Mouse (Mus musculus) heart, embryonic 16.5 days (tissue): ENCODE data around the gene Zfc3h1. TPM values are rescaled to one million over a fixed set of nuclear protein-coding genes. Genes with fewer than 3 reads are reported as not detected.

Experiments used
- ATAC-seq: fragments of 200-750 bp; cut with Nextera tagmentation; replicated peaks from 2 replicates; pipeline ENCODE4 v1.8.0; 2017; ENCODE audit warnings: moderate number of reproducible peaks; ENCODE audit not compliant: insufficient read depth, low FRiP score; ENCODE audit errors: extremely low read depth
- H3K27ac ChIP-seq: fragments of 300-500 bp; sonication (generic); 2 replicates; pipeline ENCODE4 v1.5.1; 2014; ENCODE audit warnings: mild to moderate bottlenecking, low read length, control low read depth, moderate library complexity
- H3K27me3 ChIP-seq: fragments of 300-500 bp; sonication (generic); 2 replicates; pipeline ENCODE4 v1.6.1; 2014; ENCODE audit warnings: low read length, mixed read lengths; ENCODE audit not compliant: control insufficient read depth, insufficient read depth
- H3K36me3 ChIP-seq: fragments of 300-500 bp; sonication (generic); 2 replicates; pipeline ENCODE4 v1.6.1; 2014; ENCODE audit not compliant: control insufficient read depth, insufficient read depth
- H3K4me1 ChIP-seq: fragments of 300-500 bp; sonication (generic); 2 replicates; pipeline ENCODE4 v1.6.1; 2014; ENCODE audit warnings: low read length, mixed read lengths; ENCODE audit not compliant: control insufficient read depth, insufficient read depth
- H3K4me2 ChIP-seq: fragments of 300-500 bp; sonication (generic); 2 replicates; pipeline ENCODE4 v1.6.1; 2014; ENCODE audit warnings: low read depth, mild to moderate bottlenecking, control low read depth, low read length
- H3K4me3 ChIP-seq: fragments of 300-500 bp; sonication (generic); 2 replicates; pipeline ENCODE4 v1.5.1; 2014; ENCODE audit warnings: mild to moderate bottlenecking, control low read depth, low read length
- H3K9ac ChIP-seq: fragments of 300-500 bp; sonication (generic); 2 replicates; pipeline ENCODE4 v1.6.1; 2014; ENCODE audit warnings: low read length, control low read depth
- H3K9me3 ChIP-seq: fragments of 300-500 bp; sonication (generic); replicated peaks from 2 replicates; pipeline ENCODE4 v1.6.1; 2016; ENCODE audit warnings: low read length; ENCODE audit not compliant: control insufficient read depth
- WGBS: fragments of 180-500 bp; shearing (Covaris S2); extraction: QIAGEN DNeasy Blood & Tissue Kit; methylation state at CpG from one replicate; pipeline ENCODE4 v1.1.7; 2014; 5-methylcytosine and 5-hydroxymethylcytosine counted together
- polyA plus RNA-seq: library from polyadenylated mRNA; unstranded; fragments of >200 nt; fragmentation: Nextera tagmentation; extraction: Ambion mirVana; gene quantifications from 2 replicates; pipeline ENCODE4 v1.2.1, GENCODE M21; 2015

The Zfc3h1 gene
- 10.5 and 13.7 TPM in 2 replicates for polyA plus RNA-seq

DNA sequence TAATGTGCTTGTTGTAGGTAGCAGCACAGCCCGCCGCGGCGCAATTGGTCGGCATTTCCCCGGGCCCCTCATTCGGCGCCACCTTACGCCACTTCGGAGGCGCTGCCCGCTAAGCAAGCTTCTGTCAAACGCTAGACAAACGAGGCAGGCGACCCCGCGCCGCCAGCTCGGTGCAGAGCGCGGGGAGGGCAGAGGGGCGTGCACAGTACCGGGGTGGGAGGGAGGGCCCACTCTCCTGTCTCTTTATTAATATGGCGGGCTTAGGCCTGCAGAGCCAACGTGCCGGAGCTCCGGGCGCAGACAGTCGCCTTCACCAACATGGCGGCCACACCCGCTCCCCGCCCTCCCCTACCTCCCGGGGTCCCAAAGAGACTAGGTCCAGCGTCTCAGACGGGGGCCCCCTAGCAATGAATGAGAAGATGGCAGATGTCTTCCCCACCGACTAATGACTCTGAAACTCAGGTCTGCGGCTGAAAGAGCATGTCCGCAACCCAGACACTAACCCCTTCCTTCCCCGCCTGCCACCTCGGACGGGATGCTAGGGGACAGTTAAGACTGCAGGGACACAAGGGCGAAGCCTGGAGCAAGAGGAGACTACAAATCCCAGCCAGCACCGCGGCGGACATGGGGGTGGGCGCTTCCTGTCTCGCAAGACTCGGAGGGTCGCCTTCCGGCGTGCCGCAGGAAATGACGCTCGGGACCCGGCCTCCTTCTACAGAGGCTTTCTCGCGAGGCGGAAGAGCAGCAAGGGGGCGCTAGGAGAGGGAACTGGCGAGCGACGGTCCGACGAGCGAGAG lies at the start of gene Zfc3h1, which contains the start of gene Thap2:
Gene Zfc3h1, plus strand, starts transcription at position 739 of the 797 bp plus-strand sequence.
Gene Thap2, minus strand, starts transcription at position 223 of the 797 bp plus-strand sequence.
- peaks cover 27% of the 10 kb centered on the region for H3K4me1 ChIP-seq
- WGBS: under 1% methylated on average over 65 of the region's 65 CpGs
- ATAC-seq: peak; percentile 96

GRCm38 (mm10) chr10:115336901-115337300 lies 47.9 kb upstream of the Zfc3h1 start:
- 0 out of 2 replicates have a peak, but pooled peaks cover 3% of the 10 kb centered on the region for H3K4me1 ChIP-seq
- no peaks in the 10 kb centered on the region; the same call in 1 of the 2 replicates for H3K36me3 ChIP-seq
- H3K9me3 ChIP-seq: no peaks in the 10 kb centered on the region
- no peak for ATAC-seq
- H3K27ac ChIP-seq: no peak overlapping the region
- WGBS: 79% methylated on average over 4 of the region's 4 CpGs
- H3K27me3 ChIP-seq: no peaks in the 10 kb centered on the region
- no peak overlapping the region for H3K4me3 ChIP-seq
- H3K9ac ChIP-seq: no peak overlapping the region
- H3K4me2 ChIP-seq: no peak overlapping the region

More for the DNA sequence above, at the start of gene Zfc3h1, which contains the start of gene Thap2:
- peaks cover 5% of the 10 kb centered on the region; the same call in 1 of the 2 replicates for H3K36me3 ChIP-seq
- peak within 1 kb of the TSS; percentile 98 for H3K27ac ChIP-seq
- H3K27me3 ChIP-seq: no peaks in the 10 kb centered on the region
- H3K4me3 ChIP-seq: peak within 1 kb of the TSS; percentile 91
- H3K9me3 ChIP-seq: no peaks in the 10 kb centered on the region
- H3K9ac ChIP-seq: peak within 1 kb of the TSS; percentile 98
- H3K4me2 ChIP-seq: peak within 1 kb of the TSS; percentile 87

DNA sequence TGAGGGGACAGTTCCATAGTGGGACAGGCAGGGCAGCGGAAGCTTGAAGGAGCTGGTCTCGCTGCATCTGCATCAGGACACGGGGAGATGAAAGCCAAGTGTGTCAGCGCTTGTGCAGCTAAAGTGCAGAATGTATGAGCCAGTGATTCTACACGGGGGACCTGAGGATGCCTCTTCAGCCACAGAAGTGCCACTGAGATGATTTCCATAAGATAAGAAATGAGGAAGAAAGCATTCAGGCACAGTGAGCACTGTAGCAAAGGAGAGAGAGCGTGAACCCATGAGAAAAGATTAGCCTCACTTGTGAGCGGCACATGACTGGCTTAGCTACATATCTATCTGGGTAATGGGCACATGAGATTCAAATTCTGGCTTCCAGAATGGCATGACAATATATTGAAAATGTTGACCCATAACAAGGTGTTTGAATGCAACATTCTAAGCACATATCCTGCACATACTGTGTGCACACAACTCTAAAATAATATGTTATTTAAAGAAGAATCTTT lies 44.9 kb upstream of the Zfc3h1 start:
- H3K4me2 ChIP-seq: no peak overlapping the region
- peaks cover 6% of the 10 kb centered on the region for H3K36me3 ChIP-seq
- no peaks in the 10 kb centered on the region for H3K27me3 ChIP-seq
- WGBS: 83% methylated on average over 7 of the region's 7 CpGs
- H3K4me3 ChIP-seq: no peak overlapping the region
- H3K4me1 ChIP-seq: no peaks in the 10 kb centered on the region
- H3K9ac ChIP-seq: no peak overlapping the region
- H3K27ac ChIP-seq: no peak overlapping the region
- no peak for ATAC-seq
- H3K9me3 ChIP-seq: no peaks in the 10 kb centered on the region

DNA sequence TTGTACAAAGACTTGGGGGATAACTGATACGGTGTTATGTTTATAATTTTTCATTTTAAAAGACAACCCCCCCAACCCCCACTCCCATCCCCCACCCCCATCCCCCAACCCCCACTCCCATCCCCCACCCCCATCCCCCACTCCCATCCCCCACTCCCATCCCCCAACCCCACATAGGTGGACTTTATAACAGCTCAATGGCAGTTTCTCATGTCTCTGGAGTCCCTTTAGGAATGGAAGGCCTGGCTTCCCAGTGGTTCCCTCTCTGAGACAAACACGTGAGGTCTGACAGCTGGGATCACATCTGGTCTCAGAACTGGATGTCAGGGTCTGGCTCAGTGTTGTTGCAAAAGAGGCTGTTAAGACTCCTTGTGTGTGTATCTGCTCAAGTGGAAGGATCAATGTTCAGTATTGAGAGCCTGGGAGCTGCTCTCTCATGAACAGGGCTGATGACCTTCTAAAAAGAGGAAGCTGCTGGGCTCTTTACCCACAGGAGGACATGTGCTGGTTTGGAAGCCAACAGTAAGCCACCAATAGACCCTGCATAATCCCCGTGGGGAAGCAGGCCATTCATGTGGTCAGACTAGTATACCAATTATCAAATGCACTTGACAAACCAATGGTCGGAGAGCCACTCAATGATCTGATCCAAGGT lies 41.9 kb upstream of the Zfc3h1 start:
- Histone ChIP-seq H3K36me3 (peaks cover 16% of the 10 kb centered on the region), H3K9me3 (0 out of 2 replicates have a peak, but pooled peaks cover 2% of the 10 kb centered on the region), H3K9ac (no peak overlapping the region), H3K4me2 (no peak overlapping the region), H3K4me3 (no peak overlapping the region), H3K27me3 (no peaks in the 10 kb centered on the region), H3K27ac (no peak overlapping the region), H3K4me1 (no peaks in the 10 kb centered on the region)
- no peak for ATAC-seq
- 86% methylated on average over 4 of the region's 4 CpGs for WGBS

DNA sequence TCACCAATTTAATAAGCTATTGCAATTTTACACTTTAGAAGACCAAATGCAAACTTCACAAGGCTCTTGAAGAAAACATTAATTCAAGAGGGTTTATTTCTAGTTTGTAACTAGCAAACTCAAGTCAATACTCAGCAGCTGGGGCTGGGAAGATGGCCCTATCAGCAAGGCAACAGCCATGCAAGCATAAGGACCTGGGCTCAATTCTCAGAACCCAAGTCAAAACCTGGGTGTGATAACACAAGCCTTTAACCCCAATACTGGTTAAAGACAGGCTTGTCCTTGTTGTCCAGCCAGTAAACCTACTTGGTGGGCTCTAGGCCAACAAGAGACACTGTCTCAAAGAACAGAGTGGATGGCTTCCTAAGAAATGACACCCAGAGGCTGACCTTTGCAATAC lies 38.3 kb upstream of the Zfc3h1 start:
- no peak overlapping the region for H3K27ac ChIP-seq
- no peak for ATAC-seq
- no peak overlapping the region for H3K4me2 ChIP-seq
- H3K36me3 ChIP-seq: peaks cover 16% of the 10 kb centered on the region
- H3K4me1 ChIP-seq: no peaks in the 10 kb centered on the region
- no peaks in the 10 kb centered on the region for H3K27me3 ChIP-seq
- no peak overlapping the region for H3K9ac ChIP-seq
- H3K9me3 ChIP-seq: 0 out of 2 replicates have a peak, but pooled peaks cover 2% of the 10 kb centered on the region
- H3K4me3 ChIP-seq: no peak overlapping the region

DNA sequence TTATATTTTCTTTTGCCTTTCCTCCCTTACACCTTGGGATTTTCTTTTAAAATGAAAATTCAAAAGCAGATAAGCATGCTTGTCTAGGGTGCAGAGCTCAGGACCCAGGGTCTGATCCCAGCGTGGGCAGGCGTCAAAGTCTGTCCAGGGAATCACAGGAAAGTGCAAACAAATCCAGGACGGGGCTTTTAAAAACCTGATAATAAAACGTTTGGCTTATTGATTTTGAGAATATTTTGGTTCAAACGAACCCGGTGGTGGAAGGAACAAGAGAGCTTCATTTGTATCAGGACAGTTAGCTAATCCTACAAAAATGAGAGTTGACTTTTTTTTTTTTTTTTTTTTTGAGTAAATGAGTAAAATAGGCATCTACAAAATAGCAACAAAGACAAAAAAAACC lies 36.6 kb upstream of the Zfc3h1 start:
- no peaks in the 10 kb centered on the region for H3K4me1 ChIP-seq
- 0 out of 2 replicates have a peak, but pooled peaks cover 2% of the 10 kb centered on the region for H3K9me3 ChIP-seq
- H3K27ac ChIP-seq: no peak overlapping the region
- H3K4me2 ChIP-seq: no peak overlapping the region
- H3K27me3 ChIP-seq: no peaks in the 10 kb centered on the region
- no peak overlapping the region for H3K4me3 ChIP-seq
- peaks cover 9% of the 10 kb centered on the region for H3K36me3 ChIP-seq
- no peak overlapping the region for H3K9ac ChIP-seq
- ATAC-seq: no peak
- WGBS: 69% methylated on average over 6 of the region's 6 CpGs

DNA sequence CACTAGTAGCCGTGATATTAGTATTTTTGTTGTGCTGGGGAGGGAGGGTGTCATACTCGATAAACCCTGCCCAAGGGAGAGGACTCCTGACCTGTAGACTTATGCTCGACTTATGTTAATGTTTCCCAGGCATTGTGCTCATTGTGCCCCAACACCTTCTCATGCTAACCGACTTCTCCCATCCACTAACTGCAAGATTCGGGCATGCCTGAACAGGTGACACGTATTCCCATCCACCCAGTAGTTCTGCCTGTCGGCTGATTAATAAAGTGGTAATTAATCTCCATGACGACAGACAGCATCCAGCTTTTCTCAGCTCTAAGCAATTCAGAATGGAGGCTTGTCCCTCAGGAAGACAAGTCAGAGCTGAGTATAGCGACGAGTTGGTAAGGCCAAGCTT lies 35.7 kb upstream of the Zfc3h1 start:
- H3K4me2 ChIP-seq: no peak overlapping the region
- H3K9me3 ChIP-seq: 0 out of 2 replicates have a peak, but pooled peaks cover 2% of the 10 kb centered on the region
- ATAC-seq: no peak
- no peak overlapping the region for H3K27ac ChIP-seq
- WGBS: 76% methylated on average over 10 of the region's 10 CpGs
- no peaks in the 10 kb centered on the region for H3K27me3 ChIP-seq
- no peak overlapping the region for H3K9ac ChIP-seq
- H3K36me3 ChIP-seq: peaks cover 9% of the 10 kb centered on the region
- no peak overlapping the region for H3K4me3 ChIP-seq
- no peaks in the 10 kb centered on the region for H3K4me1 ChIP-seq

GRCm38 (mm10) chr10:115349509-115349908 lies 35.2 kb upstream of the Zfc3h1 start:
- 85% methylated on average over 7 of the region's 7 CpGs for WGBS
- H3K4me3 ChIP-seq: no peak overlapping the region
- no peaks in the 10 kb centered on the region for H3K4me1 ChIP-seq
- ATAC-seq: no peak
- no peaks in the 10 kb centered on the region for H3K27me3 ChIP-seq
- no peak overlapping the region for H3K4me2 ChIP-seq
- no peak overlapping the region for H3K9ac ChIP-seq
- H3K36me3 ChIP-seq: peaks cover 9% of the 10 kb centered on the region
- H3K27ac ChIP-seq: no peak overlapping the region
- H3K9me3 ChIP-seq: 0 out of 2 replicates have a peak, but pooled peaks cover 2% of the 10 kb centered on the region
